Mouse (Mus musculus) spleen, embryonic (tissue): Measurements from ENCODE around the gene Lrrtm4.

Experiments used
- CTCF ChIA-PET: fragments of 350-600 bp; sonication (Branson Sonifier 250); formaldehyde crosslinking; loops from one replicate; lab custom pipeline; 2022; lab: Charles Lee

Lrrtm4 gene

GRCm38 (mm10) chr6:80720468-80720867, 701.8 kb downstream of the Lrrtm4 start:
- CTCF ChIA-PET = no interaction called here

GRCm38 (mm10) chr6:80733416-80733815, 714.7 kb downstream of the Lrrtm4 start:
- CTCF ChIA-PET = no interaction called here

GRCm38 (mm10) chr6:80750769-80751168, 732.1 kb downstream of the Lrrtm4 start:
- CTCF ChIA-PET = no interaction called here

GRCm38 (mm10) chr6:80760641-80761204, 742.0 kb downstream of the Lrrtm4 start:
- CTCF ChIA-PET = no interaction called here

- CTCF ChIA-PET = no interaction called here
Observed at GRCm38 (mm10) chr6:80786282-80786681, 767.6 kb downstream of the Lrrtm4 start.

GRCm38 (mm10) chr6:80823753-80824152, 805.1 kb downstream of the Lrrtm4 start:
- CTCF ChIA-PET = no interaction called here

GRCm38 (mm10) chr6:80839784-80840183, 821.1 kb downstream of the Lrrtm4 start:
- CTCF ChIA-PET = no interaction called here

- CTCF ChIA-PET = no interaction called here
Observed at GRCm38 (mm10) chr6:80845294-80845693, 826.6 kb downstream of the Lrrtm4 start.

GRCm38 (mm10) chr6:80856910-80857543, 838.4 kb downstream of the Lrrtm4 start:
- CTCF ChIA-PET = no interaction called here
